Mouse (Mus musculus) CH12.LX (cell line): Measurements from ENCODE around the gene Nedd8. TPM values are rescaled to one million over a fixed set of nuclear protein-coding genes. Genes with fewer than 3 reads are reported as not detected.

Experiments
- DNase-seq: peaks from one replicate; pipeline ENCODE4 v3.0.0-alpha.2; 2013; ENCODE audit errors: extremely low read depth
- H3K27ac ChIP-seq: 2 replicates; pipeline ENCODE4 v1.5.1; 2012; ENCODE audit warnings: low read depth, mild to moderate bottlenecking, control low read depth, moderate library complexity; ENCODE audit not compliant: insufficient read depth
- H3K27me3 ChIP-seq: replicated peaks from 2 replicates; pipeline ENCODE3; 2012; ENCODE audit warnings: inconsistent platforms
- H3K36me3 ChIP-seq, 2 experiments: replicated peaks in 1 of 2; 2 replicates each; pipeline versions ENCODE3 to v1.6.1; 2012; ENCODE audit warnings: inconsistent platforms in 1 of 2, low read length in 1 of 2, mild to moderate bottlenecking in 1 of 2, mixed read lengths in 1 of 2, moderate library complexity in 1 of 2; ENCODE audit not compliant: control insufficient read depth in 1 of 2, insufficient read depth in 1 of 2
- H3K4me1 ChIP-seq, 2 experiments: 2 replicates each; pipeline ENCODE4 v1.6.1; 2012; ENCODE audit warnings: inconsistent platforms in 1 of 2, moderate library complexity in 1 of 2; ENCODE audit not compliant: insufficient read depth in 2 of 2, control insufficient read depth in 1 of 2
- H3K4me2 ChIP-seq: 2 replicates; pipeline ENCODE4 v1.6.1; 2012; ENCODE audit warnings: low read depth, mild to moderate bottlenecking, control low read depth; ENCODE audit not compliant: poor library complexity, insufficient read depth, severe bottlenecking
- H3K4me3 ChIP-seq, 3 experiments: fragments of 150-350 bp in 1 of 3; sonication (generic) in 1 of 3; replicated peaks in 1 of 3; 2 replicates each; pipeline versions ENCODE3 to v1.5.1; 2011 to 2012; ENCODE audit warnings: low read depth in 2 of 3, low read length in 2 of 3, mild to moderate bottlenecking in 2 of 3, moderate library complexity in 2 of 3, control low read depth in 1 of 3, improper control_type of control experiment in 1 of 3, inconsistent platforms in 1 of 3, mixed read lengths in 1 of 3; ENCODE audit not compliant: poor library complexity in 1 of 3
- H3K79me2 ChIP-seq: replicated peaks from 2 replicates; pipeline ENCODE4 v1.6.1; 2012; ENCODE audit warnings: mild to moderate bottlenecking, moderate library complexity; ENCODE audit not compliant: control insufficient read depth, poor library complexity, insufficient read depth, severe bottlenecking; ENCODE audit errors: extremely low read depth
- H3K9ac ChIP-seq: 2 replicates; pipeline ENCODE4 v1.6.1; 2012; ENCODE audit warnings: low read depth, mild to moderate bottlenecking, control low read depth, moderate library complexity; ENCODE audit not compliant: insufficient read depth
- H3K9me3 ChIP-seq: replicated peaks from 2 replicates; pipeline ENCODE3; 2012; ENCODE audit warnings: low read length, inconsistent platforms, mixed read lengths
- CTCF ChIP-seq, 2 experiments: IDR thresholded peaks in 1 of 2; conservative IDR thresholded peaks in 1 of 2; 2 replicates each; pipeline ENCODE4 v1.5.1; 2011 to 2012; ENCODE audit warnings: low read depth in 2 of 2, low read length in 2 of 2, improper control_type of control experiment in 1 of 2, inconsistent platforms in 1 of 2, mild to moderate bottlenecking in 1 of 2, moderate library complexity in 1 of 2
- E2F4 ChIP-seq: IDR thresholded peaks from 2 replicates; pipeline ENCODE4 v1.6.1; 2011; ENCODE audit warnings: low read depth, low read length, improper control_type of control experiment; ENCODE audit not compliant: insufficient replicate concordance
- EP300 ChIP-seq: IDR thresholded peaks from 2 replicates; pipeline ENCODE4 v1.6.1; 2011; ENCODE audit warnings: low read length, improper control_type of control experiment
- GABPA ChIP-seq: IDR thresholded peaks from 2 replicates; pipeline ENCODE4 v1.6.1; 2012; ENCODE audit warnings: low read depth, low read length, improper control_type of control experiment, inconsistent platforms; ENCODE audit not compliant: insufficient replicate concordance
- HCFC1 ChIP-seq: IDR thresholded peaks from 2 replicates; pipeline ENCODE4 v1.6.1; 2012; ENCODE audit warnings: low read depth, mild to moderate bottlenecking, inconsistent platforms, low read length, improper control_type of control experiment
- IRF4 ChIP-seq: IDR thresholded peaks from 2 replicates; pipeline ENCODE4 v1.6.1; 2014; ENCODE audit warnings: low read depth, mild to moderate bottlenecking, inconsistent platforms, low read length, improper control_type of control experiment
- JUN ChIP-seq: IDR thresholded peaks from 2 replicates; pipeline ENCODE4 v1.6.1; 2011; ENCODE audit warnings: low read depth, mild to moderate bottlenecking, low read length, improper control_type of control experiment, moderate library complexity; ENCODE audit not compliant: insufficient read depth
- JUND ChIP-seq: conservative IDR thresholded peaks from 2 replicates; pipeline ENCODE4 v1.6.1; 2011; ENCODE audit warnings: low read depth, low read length, improper control_type of control experiment
- KAT2A ChIP-seq: IDR thresholded peaks from 2 replicates; pipeline ENCODE4 v1.6.1; 2012; ENCODE audit warnings: low read length, improper control_type of control experiment, inconsistent platforms; ENCODE audit not compliant: insufficient replicate concordance
- MAX ChIP-seq: IDR thresholded peaks from 2 replicates; pipeline ENCODE4 v1.6.1; 2011; ENCODE audit warnings: low read length, improper control_type of control experiment
- MEF2A ChIP-seq: IDR thresholded peaks from 2 replicates; pipeline ENCODE4 v1.6.1; 2014; ENCODE audit warnings: low read depth, mild to moderate bottlenecking, inconsistent platforms, low read length, improper control_type of control experiment, borderline replicate concordance
- MYC ChIP-seq: IDR thresholded peaks from 2 replicates; pipeline ENCODE4 v1.6.1; 2011; ENCODE audit warnings: low read depth, mild to moderate bottlenecking, improper control_type of control experiment, low read length
- NRF1 ChIP-seq: IDR thresholded peaks from 2 replicates; pipeline ENCODE4 v1.6.1; 2014; ENCODE audit warnings: low read depth, mild to moderate bottlenecking, inconsistent platforms, low read length, improper control_type of control experiment, moderate library complexity
- POLR2AphosphoS2 ChIP-seq: IDR thresholded peaks from 2 replicates; pipeline ENCODE4 v1.6.1; 2011; ENCODE audit warnings: low read depth, low read length, improper control_type of control experiment
- RAD21 ChIP-seq: IDR thresholded peaks from 2 replicates; pipeline ENCODE4 v1.6.1; 2011; ENCODE audit warnings: low read depth, mild to moderate bottlenecking, low read length, improper control_type of control experiment, moderate library complexity
- SIN3A ChIP-seq: IDR thresholded peaks from 2 replicates; pipeline ENCODE4 v1.6.1; 2012; ENCODE audit warnings: low read length, improper control_type of control experiment, inconsistent platforms
- SMC3 ChIP-seq: IDR thresholded peaks from 2 replicates; pipeline ENCODE4 v1.6.1; 2011; ENCODE audit warnings: low read depth, low read length, improper control_type of control experiment
- TBP ChIP-seq: conservative IDR thresholded peaks from 2 replicates; pipeline ENCODE4 v1.6.1; 2011; ENCODE audit warnings: low read depth, low read length, improper control_type of control experiment
- TCF12 ChIP-seq: IDR thresholded peaks from 2 replicates; pipeline ENCODE4 v1.6.1; 2014; ENCODE audit warnings: low read depth, mild to moderate bottlenecking, inconsistent platforms, low read length, improper control_type of control experiment
- UBTF ChIP-seq: IDR thresholded peaks from 2 replicates; pipeline ENCODE4 v1.6.1; 2012; ENCODE audit warnings: low read depth, mild to moderate bottlenecking, inconsistent platforms, low read length, improper control_type of control experiment, moderate library complexity
- USF2 ChIP-seq: conservative IDR thresholded peaks from 2 replicates; pipeline ENCODE4 v1.6.1; 2011; ENCODE audit warnings: low read depth, low read length, improper control_type of control experiment
- ZMIZ1 ChIP-seq: IDR thresholded peaks from 2 replicates; pipeline ENCODE4 v1.6.1; 2012; ENCODE audit warnings: low read depth, mild to moderate bottlenecking, inconsistent platforms, low read length, improper control_type of control experiment
- ZNF384 ChIP-seq: IDR thresholded peaks from 2 replicates; pipeline ENCODE4 v1.6.1; 2012; ENCODE audit warnings: low read depth, low read length, improper control_type of control experiment, inconsistent platforms
- dilution Hi-C: fragments of 300-500 bp; cut with MboI; formaldehyde crosslinking; loops from 2 replicates; pipeline ENCODE4 v1.14.3; 2020; ENCODE audit warnings: low sequenced_read_pairs; ENCODE audit not compliant: extremely low pct_unique_long_range_greater_than_20kb, extremely low pct_ligation_motif_present
- in situ Hi-C: fragments of 300-500 bp; cut with MboI; formaldehyde crosslinking; loops from 3 replicates; pipeline ENCODE4 v1.14.3; 2019; ENCODE audit warnings: low sequenced_read_pairs, low pct_ligation_motif_present, low pct_unique_long_range_greater_than_20kb, mixed read lengths
- polyA plus RNA-seq: library from polyadenylated mRNA; unstranded; fragments of >175 nt; gene quantifications from 2 replicates; pipeline ENCODE4 v1.2.1, GENCODE M21; 2012; ENCODE audit warnings: low read depth; ENCODE audit not compliant: insufficient read length
- total RNA-seq, 2 experiments: library from RNA; depleted of rRNA; stranded (reverse); fragments of 300-350 nt in 1 of 2; fragments of >200 nt in 1 of 2; gene quantifications; 2 replicates each; pipeline ENCODE4 v1.2.3; 2012 to 2014

The Nedd8 gene
- total and polyA plus RNA-seq, 3 experiments: 276 to 513 (median 378) TPM

DNA sequence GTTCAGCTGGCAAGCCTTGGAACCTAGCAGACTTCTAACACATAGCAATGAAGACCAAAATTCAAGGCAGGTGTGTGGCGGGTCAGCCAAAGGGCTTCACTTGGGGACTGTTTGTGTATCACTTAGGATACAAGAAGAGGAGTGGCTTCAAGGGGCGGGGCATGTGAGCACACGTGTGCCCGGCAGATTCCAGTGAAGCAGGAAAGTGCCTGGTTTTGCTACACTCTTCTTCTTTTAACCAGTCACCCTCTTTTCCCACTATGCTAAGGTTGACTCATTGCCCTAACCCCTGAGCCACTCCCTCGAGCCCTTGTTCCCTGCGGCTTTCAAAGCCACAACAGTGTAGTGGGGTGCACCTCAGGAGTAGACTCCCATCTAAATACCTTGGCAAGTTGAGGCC lies 43.0 kb upstream of the Nedd8 start:
- no peak overlapping the region for H3K4me2 ChIP-seq
- TF ChIP-seq HCFC1: no peak
- TF ChIP-seq NRF1: no peak
- TF ChIP-seq UBTF: no peak
- no peak for TF ChIP-seq POLR2AphosphoS2
- TF ChIP-seq MAX: no peak
- TF ChIP-seq ZMIZ1: no peak
- TF ChIP-seq IRF4: no peak
- TF ChIP-seq SIN3A: no peak
- TF ChIP-seq MEF2A: no peak
- TF ChIP-seq CTCF (conservative IDR thresholded peaks at IDR 0.05 in 1 of 2, IDR thresholded peaks at IDR 0.05 in 1 of 2; ENCODE audit: low read depth in 2 of 2, low read length in 2 of 2): no peak
- no peak for TF ChIP-seq JUND
- no peak for TF ChIP-seq USF2
- no peak for TF ChIP-seq SMC3
- no peak for TF ChIP-seq EP300
- no peak for TF ChIP-seq TBP
- no peak for TF ChIP-seq RAD21
- no peak for TF ChIP-seq GABPA
- no peak for TF ChIP-seq KAT2A
- TF ChIP-seq MYC: no peak
- TF ChIP-seq, all 38 proteins: peak for 0
- Histone ChIP-seq H3K4me3 (no peak overlapping the region), H3K27ac (no peak overlapping the region), H3K36me3 (peaks cover 34 to 39% of the 10 kb centered on the region in 2 experiments), H3K79me2 (no peaks in the 10 kb centered on the region), H3K9me3 (no peaks in the 10 kb centered on the region), H3K4me1 (no peaks in the 10 kb centered on the region), H3K9ac (no peak overlapping the region), H3K27me3 (no peaks in the 10 kb centered on the region)
- dilution Hi-C loops: no loop called here
- no peak for DNase-seq
- in situ Hi-C loops: no loop called here

GRCm38 (mm10) chr14:55713729-55714122 lies 41.8 kb upstream of the Nedd8 start, which contains the start of gene Tgm1:
TSS of gene Tgm1 (minus strand) at chr14:55713926.
- Histone ChIP-seq H3K27ac (no peak within 1 kb of the TSS), H3K36me3 (peaks cover 22 to 28% of the 10 kb centered on the region in 2 experiments), H3K9me3 (no peaks in the 10 kb centered on the region), H3K4me3 (no peak within 1 kb of the TSS), H3K4me1 (no peaks in the 10 kb centered on the region), H3K9ac (no peak within 1 kb of the TSS), H3K4me2 (no peak within 1 kb of the TSS), H3K27me3 (peaks cover 2% of the 10 kb centered on the region), H3K79me2 (no peaks in the 10 kb centered on the region)
- dilution Hi-C loops (no loop called here), in situ Hi-C loops (no loop called here)
- TF ChIP-seq EP300 (no peak), JUND (no peak), KAT2A (no peak), E2F4 (no peak), ZNF384 (no peak), JUN (no peak), TCF12 (no peak), IRF4 (no peak)
- DNase-seq: no peak
